Mouse (Mus musculus) spleen, postnatal 4 days (tissue): ENCODE measurements around the gene Kcnj6.

Experiments used
- DNase-seq, 2 experiments: peaks; one replicate each; pipeline ENCODE4 v3.0.0; 2022; ENCODE audit warnings: low spot score in 2 of 2

Kcnj6 gene

GRCm38 (mm10) chr16:94931343-94932301 lies 65.9 kb downstream of the Kcnj6 start:
- no peak for DNase-seq

- no peak for DNase-seq
Measured at GRCm38 (mm10) chr16:94925364-94925763, 72.1 kb downstream of the Kcnj6 start.

GRCm38 (mm10) chr16:94919177-94919576 lies 78.3 kb downstream of the Kcnj6 start:
- DNase-seq: no peak

GRCm38 (mm10) chr16:94906026-94906425 lies 91.5 kb downstream of the Kcnj6 start:
- DNase-seq: no peak

GRCm38 (mm10) chr16:94898832-94899231 lies 98.7 kb downstream of the Kcnj6 start:
- no peak for DNase-seq

GRCm38 (mm10) chr16:94892162-94892650 lies 105.3 kb downstream of the Kcnj6 start:
- DNase-seq: no peak

- DNase-seq: no peak
Measured at GRCm38 (mm10) chr16:94890581-94890980, 106.9 kb downstream of the Kcnj6 start.

GRCm38 (mm10) chr16:94890056-94890455 lies 107.4 kb downstream of the Kcnj6 start:
- DNase-seq: no peak

GRCm38 (mm10) chr16:94888554-94888953 lies 108.9 kb downstream of the Kcnj6 start:
- DNase-seq: no peak

- no peak for DNase-seq
Measured at GRCm38 (mm10) chr16:94886398-94886797, 111.1 kb downstream of the Kcnj6 start.

GRCm38 (mm10) chr16:94885062-94885461 lies 112.4 kb downstream of the Kcnj6 start:
- no peak for DNase-seq

GRCm38 (mm10) chr16:94883909-94884308 lies 113.6 kb downstream of the Kcnj6 start:
- DNase-seq: no peak

- DNase-seq: no peak
Measured at GRCm38 (mm10) chr16:94883196-94883595, 114.3 kb downstream of the Kcnj6 start.

GRCm38 (mm10) chr16:94882111-94882510 lies 115.4 kb downstream of the Kcnj6 start:
- DNase-seq: no peak

GRCm38 (mm10) chr16:94872614-94873272 lies 124.8 kb downstream of the Kcnj6 start:
- DNase-seq: no peak

- no peak for DNase-seq
Measured at GRCm38 (mm10) chr16:94868354-94868753, 129.1 kb downstream of the Kcnj6 start.

GRCm38 (mm10) chr16:94866300-94866956 lies 131.1 kb downstream of the Kcnj6 start:
- no peak for DNase-seq

GRCm38 (mm10) chr16:94865796-94866195 lies 131.7 kb downstream of the Kcnj6 start:
- DNase-seq: no peak

- DNase-seq: no peak
Measured at GRCm38 (mm10) chr16:94865101-94865500, 132.4 kb downstream of the Kcnj6 start.

GRCm38 (mm10) chr16:94863475-94863874 lies 134.0 kb downstream of the Kcnj6 start:
- no peak for DNase-seq

GRCm38 (mm10) chr16:94855990-94856389 lies 141.5 kb downstream of the Kcnj6 start:
- DNase-seq: no peak
